Mouse (Mus musculus) bone marrow macrophage, adult 2 months (primary cell): Measurements from ENCODE around the gene Fndc3b.

Source experiments
- CTCF ChIP-seq: IDR thresholded peaks from 2 replicates; pipeline ENCODE4 v1.5.1; 2012; ENCODE audit warnings: low read depth, mild to moderate bottlenecking, low read length, moderate library complexity
- POLR2A ChIP-seq: IDR thresholded peaks from 2 replicates; pipeline ENCODE4 v1.6.1; 2012; ENCODE audit warnings: mild to moderate bottlenecking, low read depth, low read length, borderline replicate concordance

GRCm38 (mm10) chr3:27712421-27712820 is 1.3 kb upstream of the Fndc3b start:
- TF ChIP-seq CTCF (no peak), POLR2A (no peak)
